Mouse (Mus musculus): Measurements from ENCODE around the gene Pappa. TPM values are rescaled to one million over a fixed set of nuclear protein-coding genes. Genes with fewer than 3 reads are reported as not detected.

Pappa gene
- polyA plus RNA-seq, 1 experiment: 4.4 TPM

DNA sequence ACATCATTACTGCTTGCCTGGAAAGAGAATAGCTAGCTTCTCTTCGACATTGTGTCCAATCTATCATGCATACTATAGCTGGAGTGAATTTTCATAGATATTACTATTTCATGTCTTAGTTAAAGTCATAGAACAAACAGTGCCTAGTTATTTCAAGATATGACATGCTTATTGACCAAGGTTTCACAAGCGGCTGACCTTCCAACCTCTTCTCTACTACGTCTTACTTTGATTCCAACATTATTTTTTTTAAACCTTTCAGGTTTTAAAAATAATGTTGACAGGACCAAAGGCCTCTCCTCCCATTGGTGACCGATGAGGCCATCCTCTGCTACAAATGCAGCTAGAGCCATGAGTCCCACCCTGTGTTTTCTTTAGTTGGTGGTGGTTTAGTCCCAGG lies 255.5 kb downstream of the Pappa start:
- Histone ChIP-seq H3K27me3 (ENCODE audit: control insufficient read depth, insufficient read depth, low read length) (no peaks in the 10 kb centered on the region), H3K4me3 (ENCODE audit: control insufficient read depth, low read depth, low read length) (no peak overlapping the region), H3K36me3 (ENCODE audit: control insufficient read depth, insufficient read depth, low read length) (no peaks in the 10 kb centered on the region), H3K4me1 (ENCODE audit: control insufficient read depth, insufficient read depth, low read length) (no peaks in the 10 kb centered on the region), H3K27ac (ENCODE audit: control insufficient read depth, insufficient read depth, low read depth, low read length) (no peak overlapping the region)
- TF ChIP-seq CTCF (IDR thresholded peaks at IDR 0.05; ENCODE audit: control insufficient read depth, insufficient read depth, insufficient replicate concordance, low read depth, low read length): no peak

DNA sequence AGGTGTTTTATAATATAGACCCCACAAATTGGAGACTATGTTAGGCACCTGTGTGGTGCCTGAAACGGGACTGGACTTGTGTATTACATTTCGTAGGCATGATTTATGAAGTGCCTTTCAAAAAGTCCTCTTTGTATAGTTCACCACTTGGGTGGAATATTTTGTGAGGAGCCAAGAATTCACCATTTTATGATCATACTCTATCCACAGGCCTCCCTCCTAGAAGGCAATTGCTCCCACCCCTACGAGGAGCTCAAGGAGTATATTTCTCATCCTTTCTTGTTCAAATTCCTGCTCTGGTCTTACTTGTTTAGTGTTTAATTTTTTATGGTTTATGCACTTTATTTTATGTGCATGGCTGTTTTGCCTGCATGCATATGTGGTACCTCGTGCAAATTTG lies 259.1 kb downstream of the Pappa start:
- no peak overlapping the region for H3K4me3 ChIP-seq (ENCODE audit: control insufficient read depth, low read depth, low read length)
- no peak overlapping the region for H3K27ac ChIP-seq (ENCODE audit: control insufficient read depth, insufficient read depth, low read depth, low read length)
- H3K36me3 ChIP-seq (ENCODE audit: control insufficient read depth, insufficient read depth, low read length): no peaks in the 10 kb centered on the region
- TF ChIP-seq POLR2A (IDR thresholded peaks at IDR 0.05; ENCODE audit: control insufficient read depth, low read depth, low read length): no peak
- no peak for TF ChIP-seq CTCF (IDR thresholded peaks at IDR 0.05; ENCODE audit: control insufficient read depth, insufficient read depth, insufficient replicate concordance, low read depth, low read length)
- H3K27me3 ChIP-seq (ENCODE audit: control insufficient read depth, insufficient read depth, low read length): no peaks in the 10 kb centered on the region
- no peaks in the 10 kb centered on the region for H3K4me1 ChIP-seq (ENCODE audit: control insufficient read depth, insufficient read depth, low read length)

DNA sequence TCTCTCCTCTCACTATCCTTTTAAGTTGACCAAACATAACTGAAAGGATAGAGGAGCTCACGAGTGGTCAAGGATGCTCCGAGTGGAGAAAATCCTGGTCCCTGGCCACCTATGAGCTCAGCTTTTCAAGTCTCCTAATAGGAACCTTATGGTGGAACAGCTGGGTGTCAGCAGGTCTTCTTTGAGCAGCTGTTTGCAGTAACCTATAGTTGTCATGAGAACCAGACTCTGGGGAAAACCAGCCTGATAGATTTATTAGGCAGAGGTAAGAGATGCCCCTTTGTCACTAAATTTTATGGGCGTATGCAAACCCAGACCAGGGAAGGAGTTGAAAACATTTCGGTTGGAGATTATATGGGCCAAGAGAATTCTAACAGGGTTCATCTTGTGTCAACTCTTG lies 267.0 kb downstream of the Pappa start:
- H3K4me3 ChIP-seq (ENCODE audit: control insufficient read depth, low read depth, low read length): no peak overlapping the region
- H3K27me3 ChIP-seq (ENCODE audit: control insufficient read depth, insufficient read depth, low read length): no peaks in the 10 kb centered on the region
- no peaks in the 10 kb centered on the region for H3K4me1 ChIP-seq (ENCODE audit: control insufficient read depth, insufficient read depth, low read length)
- no peak for TF ChIP-seq CTCF (IDR thresholded peaks at IDR 0.05; ENCODE audit: control insufficient read depth, insufficient read depth, insufficient replicate concordance, low read depth, low read length)
- H3K36me3 ChIP-seq (ENCODE audit: control insufficient read depth, insufficient read depth, low read length): no peaks in the 10 kb centered on the region
- no peak overlapping the region for H3K27ac ChIP-seq (ENCODE audit: control insufficient read depth, insufficient read depth, low read depth, low read length)

DNA sequence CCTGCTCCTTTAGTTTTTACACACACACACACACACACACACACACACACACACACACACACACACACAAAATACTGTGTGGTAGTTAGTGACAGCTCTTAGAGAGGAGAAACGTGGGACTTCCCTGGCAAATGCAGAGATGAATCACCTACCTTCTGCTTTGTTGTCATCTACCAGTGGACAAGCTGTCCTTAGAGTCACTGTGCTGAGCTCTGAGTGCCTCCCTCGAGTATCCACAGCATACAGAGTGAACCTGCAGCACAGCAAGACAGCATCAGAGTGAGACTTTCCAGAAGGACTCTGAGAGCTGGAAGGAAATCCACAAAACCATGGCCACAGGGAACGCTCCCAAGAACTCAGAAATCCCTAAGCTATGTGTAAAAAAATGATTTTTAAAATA lies 272.8 kb downstream of the Pappa start:
- TF ChIP-seq POLR2A (IDR thresholded peaks at IDR 0.05; ENCODE audit: control insufficient read depth, low read depth, low read length) (no peak), CTCF (IDR thresholded peaks at IDR 0.05; ENCODE audit: control insufficient read depth, insufficient read depth, insufficient replicate concordance, low read depth, low read length) (no peak)
- Histone ChIP-seq H3K4me1 (ENCODE audit: control insufficient read depth, insufficient read depth, low read length) (no peaks in the 10 kb centered on the region), H3K4me3 (ENCODE audit: control insufficient read depth, low read depth, low read length) (no peak overlapping the region), H3K36me3 (ENCODE audit: control insufficient read depth, insufficient read depth, low read length) (no peaks in the 10 kb centered on the region), H3K27me3 (ENCODE audit: control insufficient read depth, insufficient read depth, low read length) (no peaks in the 10 kb centered on the region), H3K27ac (ENCODE audit: control insufficient read depth, insufficient read depth, low read depth, low read length) (no peak overlapping the region)

DNA sequence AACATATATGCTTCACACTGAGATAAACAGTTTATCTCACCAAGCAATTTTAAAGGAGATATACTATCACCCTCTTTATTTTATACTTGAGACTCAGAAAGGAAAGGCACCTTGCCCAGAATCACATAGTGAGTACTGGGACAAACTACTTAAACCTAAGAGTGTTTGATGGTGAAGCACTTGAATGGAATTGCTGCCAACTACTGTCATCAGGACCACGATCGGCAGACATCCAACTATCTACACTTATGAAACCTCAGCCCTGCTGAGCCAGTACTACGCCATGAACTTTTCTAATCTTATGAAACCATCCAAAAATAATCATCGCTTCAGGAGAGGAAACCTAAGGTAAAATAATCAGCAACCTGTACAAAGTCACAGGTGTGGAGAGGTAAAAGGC lies 275.5 kb downstream of the Pappa start:
- Histone ChIP-seq H3K27me3 (ENCODE audit: control insufficient read depth, insufficient read depth, low read length) (no peaks in the 10 kb centered on the region), H3K27ac (ENCODE audit: control insufficient read depth, insufficient read depth, low read depth, low read length) (no peak overlapping the region), H3K4me3 (ENCODE audit: control insufficient read depth, low read depth, low read length) (no peak overlapping the region), H3K4me1 (ENCODE audit: control insufficient read depth, insufficient read depth, low read length) (no peaks in the 10 kb centered on the region), H3K36me3 (ENCODE audit: control insufficient read depth, insufficient read depth, low read length) (no peaks in the 10 kb centered on the region)
- TF ChIP-seq CTCF (IDR thresholded peaks at IDR 0.05; ENCODE audit: control insufficient read depth, insufficient read depth, insufficient replicate concordance, low read depth, low read length): no peak
- no peak for TF ChIP-seq POLR2A (IDR thresholded peaks at IDR 0.05; ENCODE audit: control insufficient read depth, low read depth, low read length)

DNA sequence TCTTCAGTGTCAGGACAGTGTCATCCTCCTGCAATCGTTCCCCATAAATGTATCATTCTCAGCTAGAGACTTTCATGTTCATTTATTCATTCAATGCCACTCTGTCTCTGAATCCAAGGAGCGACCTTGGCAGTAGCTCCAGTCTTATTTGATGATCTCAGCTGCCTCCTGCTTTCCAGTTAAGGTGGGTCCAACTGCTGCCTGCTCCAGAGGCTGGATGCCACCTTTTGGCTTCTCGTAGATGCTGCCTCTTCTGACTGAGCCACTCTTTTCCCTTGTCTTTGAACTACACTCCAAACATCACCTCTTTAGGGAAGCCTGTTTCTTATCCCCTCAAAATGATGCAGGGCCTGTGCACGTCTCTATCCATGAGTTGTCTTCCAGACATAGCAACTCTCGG lies 278.3 kb downstream of the Pappa start:
- H3K4me1 ChIP-seq (ENCODE audit: control insufficient read depth, insufficient read depth, low read length): no peaks in the 10 kb centered on the region
- no peaks in the 10 kb centered on the region for H3K27me3 ChIP-seq (ENCODE audit: control insufficient read depth, insufficient read depth, low read length)
- H3K4me3 ChIP-seq (ENCODE audit: control insufficient read depth, low read depth, low read length): no peak overlapping the region
- TF ChIP-seq POLR2A (IDR thresholded peaks at IDR 0.05; ENCODE audit: control insufficient read depth, low read depth, low read length) (no peak), CTCF (IDR thresholded peaks at IDR 0.05; ENCODE audit: control insufficient read depth, insufficient read depth, insufficient replicate concordance, low read depth, low read length) (no peak)
- no peak overlapping the region for H3K27ac ChIP-seq (ENCODE audit: control insufficient read depth, insufficient read depth, low read depth, low read length)
- H3K36me3 ChIP-seq (ENCODE audit: control insufficient read depth, insufficient read depth, low read length): no peaks in the 10 kb centered on the region

DNA sequence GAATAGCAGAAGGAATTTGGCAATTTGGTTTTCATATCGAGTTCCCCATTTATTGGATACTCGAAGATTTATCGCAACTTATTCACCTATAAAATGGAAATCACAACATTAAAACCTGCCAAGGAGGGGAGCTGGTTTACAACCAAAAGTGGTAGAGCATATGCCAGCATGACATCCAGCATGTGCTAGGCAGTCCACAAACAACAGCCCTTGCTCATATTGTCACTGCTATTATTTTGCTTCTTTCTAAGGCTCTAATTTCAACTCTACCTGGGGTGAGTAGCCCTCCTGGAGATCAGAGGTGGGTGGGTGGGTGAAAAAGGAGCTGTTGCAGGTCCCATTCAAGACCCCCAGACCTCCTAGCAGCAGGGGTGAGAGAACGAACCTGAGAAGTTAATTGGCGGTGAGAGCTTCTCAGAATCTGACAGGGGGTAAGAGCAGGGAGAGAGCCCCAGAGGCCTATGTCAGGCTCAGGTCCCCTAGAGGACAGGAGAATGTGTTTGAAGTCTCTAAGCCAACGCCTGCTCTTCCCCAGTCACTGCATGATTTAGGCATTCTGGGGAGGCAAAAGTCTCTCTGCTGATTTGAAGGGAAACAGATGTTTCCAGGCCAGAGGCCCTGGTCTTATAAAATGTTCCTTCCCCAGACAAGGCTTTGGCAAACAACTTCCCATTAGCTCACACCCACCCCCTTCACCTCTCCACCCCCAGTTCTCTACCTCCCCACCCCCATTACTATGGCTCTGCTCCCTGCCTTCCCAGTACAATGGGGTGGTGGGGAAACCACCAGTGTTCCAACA lies 279.1 kb downstream of the Pappa start:
- no peaks in the 10 kb centered on the region for H3K4me1 ChIP-seq (ENCODE audit: control insufficient read depth, insufficient read depth, low read length)
- H3K27me3 ChIP-seq (ENCODE audit: control insufficient read depth, insufficient read depth, low read length): no peaks in the 10 kb centered on the region
- H3K27ac ChIP-seq (ENCODE audit: control insufficient read depth, insufficient read depth, low read depth, low read length): no peak overlapping the region
- no peak for TF ChIP-seq POLR2A (IDR thresholded peaks at IDR 0.05; ENCODE audit: control insufficient read depth, low read depth, low read length)
- no peak for TF ChIP-seq CTCF (IDR thresholded peaks at IDR 0.05; ENCODE audit: control insufficient read depth, insufficient read depth, insufficient replicate concordance, low read depth, low read length)
- H3K36me3 ChIP-seq (ENCODE audit: control insufficient read depth, insufficient read depth, low read length): no peaks in the 10 kb centered on the region
- no peak overlapping the region for H3K4me3 ChIP-seq (ENCODE audit: control insufficient read depth, low read depth, low read length)
